Mouse (Mus musculus) testis, adult 2 months (tissue): Measurements from ENCODE around the gene Iqcb1.

Source experiments
- CTCF ChIP-seq: fragments of 200-500 bp; IDR thresholded peaks from 2 replicates; pipeline ENCODE4 v1.5.1; 2012; ENCODE audit warnings: low read depth, mild to moderate bottlenecking, inconsistent platforms, low read length, moderate library complexity; ENCODE audit not compliant: control insufficient read depth, insufficient read depth, insufficient replicate concordance
- POLR2A ChIP-seq: fragments of 200-500 bp; IDR thresholded peaks from 2 replicates; pipeline ENCODE4 v1.6.1; 2012; ENCODE audit warnings: low read depth, mild to moderate bottlenecking, inconsistent platforms, low read length, moderate library complexity; ENCODE audit not compliant: control insufficient read depth

DNA sequence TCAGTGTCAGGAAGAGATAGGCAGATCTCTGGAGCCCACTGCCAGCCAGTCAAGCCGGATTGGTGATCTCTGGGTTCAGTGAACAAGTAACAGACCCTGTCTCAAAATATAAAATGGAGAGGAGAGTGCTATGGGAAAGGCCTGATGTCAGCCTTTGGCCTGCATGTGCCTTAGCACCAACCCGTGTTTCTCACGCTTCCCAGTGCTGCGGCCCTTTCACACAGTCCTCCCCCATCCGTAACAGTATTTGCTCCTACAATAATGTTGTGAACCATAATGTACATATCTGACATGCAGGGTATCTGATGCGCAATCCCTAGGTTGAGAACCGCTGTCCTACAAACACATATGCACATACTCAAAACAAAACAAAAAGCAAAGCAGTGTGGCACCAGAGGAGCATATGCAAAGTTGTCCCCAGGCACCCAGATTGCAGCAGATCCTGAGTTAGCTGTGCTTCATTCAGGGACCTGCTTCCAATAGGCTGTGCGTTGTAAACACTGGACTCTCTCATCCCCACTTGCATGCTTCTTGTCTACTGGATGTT lies 93.0 kb downstream of the Iqcb1 start:
- no peak for TF ChIP-seq POLR2A
- no peak for TF ChIP-seq CTCF
